Mouse (Mus musculus): ENCODE measurements around the gene Cfap43. TPM values are rescaled to one million over a fixed set of nuclear protein-coding genes. Genes with fewer than 3 reads are reported as not detected.
A peak's percentile ranks its signal among the peaks of the same experiment; 100 is the strongest.

Gene Cfap43
- total RNA-seq, 2 experiments from 2014 or later = not detected

- DNase-seq = peak in 1 of 2 experiments; percentile 48
- intact Hi-C loops (cut with DNase I) = loop anchor here (2.0 kb wide), 1 partner anchor 31 kb away; the partner anchor contains the start of genes Cfap43 and Itprip
Observed at GRCm38 (mm10) chr19:47887417-47887816, 31.7 kb downstream of the Cfap43 start.

- peak in 1 of 2 experiments; percentile 34 for DNase-seq
- intact Hi-C loops (cut with DNase I) = loop anchor here (2.0 kb wide), 1 partner anchor 32 kb away; the partner anchor contains the start of genes Cfap43 and Itprip
Observed at GRCm38 (mm10) chr19:47886617-47887016, 32.5 kb downstream of the Cfap43 start.

- DNase-seq = no peak
- intact Hi-C loops (cut with DNase I) = loop anchor here (2.0 kb wide), 1 partner anchor 33 kb away; the partner anchor contains the start of genes Cfap43 and Itprip
Observed at GRCm38 (mm10) chr19:47885886-47886285, 33.2 kb downstream of the Cfap43 start.

- intact Hi-C loops (cut with DNase I) = no loop called here
Observed at GRCm38 (mm10) chr19:47885191-47885743, 33.8 kb downstream of the Cfap43 start.

GRCm38 (mm10) chr19:47884296-47885085, 34.6 kb downstream of the Cfap43 start:
- intact Hi-C loops (cut with DNase I) = no loop called here
- DNase-seq = no peak

More at GRCm38 (mm10) chr19:47885191-47885743, 33.8 kb downstream of the Cfap43 start:
- DNase-seq = peak in 1 of 2 experiments; percentile 47

GRCm38 (mm10) chr19:47882882-47883254, 36.2 kb downstream of the Cfap43 start:
- intact Hi-C loops (cut with DNase I) = loop anchor here (1.0 kb wide), 1 partner anchor 49 kb away; no protein-coding TSS in a partner anchor
- no peak for DNase-seq

- intact Hi-C loops (cut with DNase I) = loop anchor here (1.0 kb wide), 1 partner anchor 50 kb away; no protein-coding TSS in a partner anchor
- peak; percentile 85 to 86 for DNase-seq
Observed at GRCm38 (mm10) chr19:47882151-47882881, 36.8 kb downstream of the Cfap43 start.

GRCm38 (mm10) chr19:47881538-47881937, 37.5 kb downstream of the Cfap43 start:
- DNase-seq = no peak

GRCm38 (mm10) chr19:47876252-47876651, 42.8 kb downstream of the Cfap43 start:
- intact Hi-C loops (cut with DNase I) = no loop called here
- no peak for DNase-seq

More at GRCm38 (mm10) chr19:47881538-47881937, 37.5 kb downstream of the Cfap43 start:
- intact Hi-C loops (cut with DNase I) = no loop called here

- intact Hi-C loops (cut with DNase I) = no loop called here
- DNase-seq = no peak
Observed at GRCm38 (mm10) chr19:47871515-47871914, 47.6 kb downstream of the Cfap43 start.

- intact Hi-C loops (cut with DNase I) = no loop called here
- no peak for DNase-seq
Observed at GRCm38 (mm10) chr19:47870102-47870666, 48.9 kb downstream of the Cfap43 start.

GRCm38 (mm10) chr19:47869516-47869915, 49.6 kb downstream of the Cfap43 start:
- intact Hi-C loops (cut with DNase I) = no loop called here
- no peak for DNase-seq

GRCm38 (mm10) chr19:47868951-47869350, 50.1 kb downstream of the Cfap43 start:
- intact Hi-C loops (cut with DNase I) = no loop called here

GRCm38 (mm10) chr19:47867628-47868175, 51.4 kb downstream of the Cfap43 start:
- DNase-seq = no peak
- intact Hi-C loops (cut with DNase I) = no loop called here

More at GRCm38 (mm10) chr19:47868951-47869350, 50.1 kb downstream of the Cfap43 start:
- no peak for DNase-seq

GRCm38 (mm10) chr19:47865353-47865947, 53.6 kb downstream of the Cfap43 start, which contains the start of gene Gsto2:
Gene Gsto2 (plus strand): TSS chr19:47865534.
- intact Hi-C loops (cut with DNase I) = no loop called here
- peak; percentile 90 for DNase-seq

GRCm38 (mm10) chr19:47864721-47865120, 54.4 kb downstream of the Cfap43 start:
- no peak for DNase-seq
- intact Hi-C loops (cut with DNase I) = no loop called here

- DNase-seq = no peak
- intact Hi-C loops (cut with DNase I) = no loop called here
Observed at GRCm38 (mm10) chr19:47864051-47864450, 55.0 kb downstream of the Cfap43 start.

GRCm38 (mm10) chr19:47862581-47862980, 56.5 kb downstream of the Cfap43 start:
- intact Hi-C loops (cut with DNase I) = no loop called here

GRCm38 (mm10) chr19:47859180-47859579, 59.9 kb downstream of the Cfap43 start:
- no peak for DNase-seq
- intact Hi-C loops (cut with DNase I) = no loop called here

More at GRCm38 (mm10) chr19:47862581-47862980, 56.5 kb downstream of the Cfap43 start:
- DNase-seq = no peak
